Mouse (Mus musculus) CH12.LX (cell line): ENCODE data around the gene Eif3c. TPM values are rescaled to one million over a fixed set of nuclear protein-coding genes. Genes with fewer than 3 reads are reported as not detected.

Experiments used
- DNase-seq: peaks from one replicate; pipeline ENCODE4 v3.0.0-alpha.2; 2013; ENCODE audit errors: extremely low read depth
- H3K27ac ChIP-seq: 2 replicates; pipeline ENCODE4 v1.5.1; 2012; ENCODE audit warnings: low read depth, mild to moderate bottlenecking, control low read depth, moderate library complexity; ENCODE audit not compliant: insufficient read depth
- H3K27me3 ChIP-seq: replicated peaks from 2 replicates; pipeline ENCODE3; 2012; ENCODE audit warnings: inconsistent platforms
- H3K36me3 ChIP-seq, 2 experiments: replicated peaks in 1 of 2; 2 replicates each; pipeline versions ENCODE3 to v1.6.1; 2012; ENCODE audit warnings: inconsistent platforms in 1 of 2, low read length in 1 of 2, mild to moderate bottlenecking in 1 of 2, mixed read lengths in 1 of 2, moderate library complexity in 1 of 2; ENCODE audit not compliant: control insufficient read depth in 1 of 2, insufficient read depth in 1 of 2
- H3K4me1 ChIP-seq, 2 experiments: 2 replicates each; pipeline ENCODE4 v1.6.1; 2012; ENCODE audit warnings: inconsistent platforms in 1 of 2, moderate library complexity in 1 of 2; ENCODE audit not compliant: insufficient read depth in 2 of 2, control insufficient read depth in 1 of 2
- H3K4me2 ChIP-seq: 2 replicates; pipeline ENCODE4 v1.6.1; 2012; ENCODE audit warnings: low read depth, mild to moderate bottlenecking, control low read depth; ENCODE audit not compliant: poor library complexity, insufficient read depth, severe bottlenecking
- H3K4me3 ChIP-seq, 3 experiments: fragments of 150-350 bp in 1 of 3; sonication (generic) in 1 of 3; replicated peaks in 1 of 3; 2 replicates each; pipeline versions ENCODE3 to v1.5.1; 2011 to 2012; ENCODE audit warnings: low read depth in 2 of 3, low read length in 2 of 3, mild to moderate bottlenecking in 2 of 3, moderate library complexity in 2 of 3, control low read depth in 1 of 3, improper control_type of control experiment in 1 of 3, inconsistent platforms in 1 of 3, mixed read lengths in 1 of 3; ENCODE audit not compliant: poor library complexity in 1 of 3
- H3K79me2 ChIP-seq: replicated peaks from 2 replicates; pipeline ENCODE4 v1.6.1; 2012; ENCODE audit warnings: mild to moderate bottlenecking, moderate library complexity; ENCODE audit not compliant: control insufficient read depth, poor library complexity, insufficient read depth, severe bottlenecking; ENCODE audit errors: extremely low read depth
- H3K9ac ChIP-seq: 2 replicates; pipeline ENCODE4 v1.6.1; 2012; ENCODE audit warnings: low read depth, mild to moderate bottlenecking, control low read depth, moderate library complexity; ENCODE audit not compliant: insufficient read depth
- H3K9me3 ChIP-seq: replicated peaks from 2 replicates; pipeline ENCODE3; 2012; ENCODE audit warnings: low read length, inconsistent platforms, mixed read lengths
- CHD2 ChIP-seq: IDR thresholded peaks from 2 replicates; pipeline ENCODE4 v1.6.1; 2011; ENCODE audit warnings: low read length, improper control_type of control experiment
- E2F4 ChIP-seq: IDR thresholded peaks from 2 replicates; pipeline ENCODE4 v1.6.1; 2011; ENCODE audit warnings: low read depth, low read length, improper control_type of control experiment; ENCODE audit not compliant: insufficient replicate concordance
- ELF1 ChIP-seq: IDR thresholded peaks from 2 replicates; pipeline ENCODE4 v1.6.1; 2014; ENCODE audit warnings: low read depth, mild to moderate bottlenecking, inconsistent platforms, low read length, improper control_type of control experiment
- HCFC1 ChIP-seq: IDR thresholded peaks from 2 replicates; pipeline ENCODE4 v1.6.1; 2012; ENCODE audit warnings: low read depth, mild to moderate bottlenecking, inconsistent platforms, low read length, improper control_type of control experiment
- IRF4 ChIP-seq: IDR thresholded peaks from 2 replicates; pipeline ENCODE4 v1.6.1; 2014; ENCODE audit warnings: low read depth, mild to moderate bottlenecking, inconsistent platforms, low read length, improper control_type of control experiment
- KAT2A ChIP-seq: IDR thresholded peaks from 2 replicates; pipeline ENCODE4 v1.6.1; 2012; ENCODE audit warnings: low read length, improper control_type of control experiment, inconsistent platforms; ENCODE audit not compliant: insufficient replicate concordance
- MAFK ChIP-seq: IDR thresholded peaks from 2 replicates; pipeline ENCODE4 v1.6.1; 2011; ENCODE audit warnings: low read length, improper control_type of control experiment; ENCODE audit not compliant: insufficient replicate concordance
- MAX ChIP-seq: IDR thresholded peaks from 2 replicates; pipeline ENCODE4 v1.6.1; 2011; ENCODE audit warnings: low read length, improper control_type of control experiment
- MAZ ChIP-seq: IDR thresholded peaks from 2 replicates; pipeline ENCODE4 v1.6.1; 2012; ENCODE audit warnings: low read depth, mild to moderate bottlenecking, inconsistent platforms, low read length, improper control_type of control experiment, moderate library complexity
- MEF2A ChIP-seq: IDR thresholded peaks from 2 replicates; pipeline ENCODE4 v1.6.1; 2014; ENCODE audit warnings: low read depth, mild to moderate bottlenecking, inconsistent platforms, low read length, improper control_type of control experiment, borderline replicate concordance
- MXI1 ChIP-seq: IDR thresholded peaks from 2 replicates; pipeline ENCODE4 v1.6.1; 2011; ENCODE audit warnings: mild to moderate bottlenecking, low read depth, low read length, improper control_type of control experiment
- MYC ChIP-seq: IDR thresholded peaks from 2 replicates; pipeline ENCODE4 v1.6.1; 2011; ENCODE audit warnings: low read depth, mild to moderate bottlenecking, improper control_type of control experiment, low read length
- NELFE ChIP-seq: IDR thresholded peaks from 2 replicates; pipeline ENCODE4 v1.6.1; 2011; ENCODE audit warnings: low read depth, low read length, improper control_type of control experiment
- POLR2AphosphoS2 ChIP-seq: IDR thresholded peaks from 2 replicates; pipeline ENCODE4 v1.6.1; 2011; ENCODE audit warnings: low read depth, low read length, improper control_type of control experiment
- SIN3A ChIP-seq: IDR thresholded peaks from 2 replicates; pipeline ENCODE4 v1.6.1; 2012; ENCODE audit warnings: low read length, improper control_type of control experiment, inconsistent platforms
- TCF12 ChIP-seq: IDR thresholded peaks from 2 replicates; pipeline ENCODE4 v1.6.1; 2014; ENCODE audit warnings: low read depth, mild to moderate bottlenecking, inconsistent platforms, low read length, improper control_type of control experiment
- ZMIZ1 ChIP-seq: IDR thresholded peaks from 2 replicates; pipeline ENCODE4 v1.6.1; 2012; ENCODE audit warnings: low read depth, mild to moderate bottlenecking, inconsistent platforms, low read length, improper control_type of control experiment
- ZNF384 ChIP-seq: IDR thresholded peaks from 2 replicates; pipeline ENCODE4 v1.6.1; 2012; ENCODE audit warnings: low read depth, low read length, improper control_type of control experiment, inconsistent platforms
- dilution Hi-C: fragments of 300-500 bp; cut with MboI; formaldehyde crosslinking; loops from 2 replicates; pipeline ENCODE4 v1.14.3; 2020; ENCODE audit warnings: low sequenced_read_pairs; ENCODE audit not compliant: extremely low pct_unique_long_range_greater_than_20kb, extremely low pct_ligation_motif_present
- in situ Hi-C: fragments of 300-500 bp; cut with MboI; formaldehyde crosslinking; loops from 3 replicates; pipeline ENCODE4 v1.14.3; 2019; ENCODE audit warnings: low sequenced_read_pairs, low pct_ligation_motif_present, low pct_unique_long_range_greater_than_20kb, mixed read lengths
- polyA plus RNA-seq: library from polyadenylated mRNA; unstranded; fragments of >175 nt; gene quantifications from 2 replicates; pipeline ENCODE4 v1.2.1, GENCODE M21; 2012; ENCODE audit warnings: low read depth; ENCODE audit not compliant: insufficient read length
- total RNA-seq, 2 experiments: library from RNA; depleted of rRNA; stranded (reverse); fragments of 300-350 nt in 1 of 2; fragments of >200 nt in 1 of 2; gene quantifications; 2 replicates each; pipeline ENCODE4 v1.2.3; 2012 to 2014

Gene Eif3c
- total and polyA plus RNA-seq, 3 experiments: 202 to 348 (median 276) TPM

- Histone ChIP-seq H3K4me2 (no peak overlapping the region), H3K9me3 (no peaks in the 10 kb centered on the region), H3K9ac (peak overlapping the region; percentile 97), H3K79me2 (peaks cover 42% of the 10 kb centered on the region), H3K4me1 (peaks cover 8 to 48% of the 10 kb centered on the region in 2 experiments)
- dilution Hi-C loops: no loop called here
- DNase-seq: no peak
- no peak for TF ChIP-seq POLR2AphosphoS2
- TF ChIP-seq SIN3A: no peak
- no peak for TF ChIP-seq CHD2
- TF ChIP-seq MAZ: no peak
- TF ChIP-seq TCF12: no peak
- no peak for TF ChIP-seq MXI1
- no peak for TF ChIP-seq ELF1
- no peak for TF ChIP-seq E2F4
- no peak for TF ChIP-seq ZNF384
- no peak for TF ChIP-seq MAX
- TF ChIP-seq HCFC1: no peak
- TF ChIP-seq MEF2A: no peak
- TF ChIP-seq, all 38 proteins: peak for 0
- H3K27me3 ChIP-seq: no peaks in the 10 kb centered on the region
- peak overlapping the region; percentile 98 for H3K27ac ChIP-seq
- peaks cover 41 to 46% of the 10 kb centered on the region in 2 experiments for H3K36me3 ChIP-seq
- peak overlapping the region; percentile 74 to 100 (median 91) for H3K4me3 ChIP-seq
- in situ Hi-C loops: no loop called here
Measured at GRCm38 (mm10) chr7:126501684-126502022, 64.6 kb downstream of the Eif3c start.

GRCm38 (mm10) chr7:126499416-126499815 lies 66.8 kb downstream of the Eif3c start:
- Histone ChIP-seq H3K9me3 (no peaks in the 10 kb centered on the region), H3K27me3 (no peaks in the 10 kb centered on the region), H3K4me1 (peaks cover 8 to 56% of the 10 kb centered on the region in 2 experiments), H3K79me2 (peaks cover 45% of the 10 kb centered on the region), H3K4me2 (no peak overlapping the region), H3K27ac (no peak overlapping the region), H3K36me3 (peaks cover 61 to 68% of the 10 kb centered on the region in 2 experiments), H3K9ac (no peak overlapping the region), H3K4me3 (no peak overlapping the region)
- dilution Hi-C loops: no loop called here
- no peak for DNase-seq
- no peak for TF ChIP-seq SIN3A
- TF ChIP-seq ZNF384: no peak
- TF ChIP-seq MYC: no peak
- TF ChIP-seq IRF4: no peak
- no peak for TF ChIP-seq ZMIZ1
- TF ChIP-seq MAFK: no peak
- TF ChIP-seq NELFE: no peak
- TF ChIP-seq TCF12: no peak
- no peak for TF ChIP-seq POLR2AphosphoS2
- TF ChIP-seq KAT2A: no peak
- TF ChIP-seq ELF1: no peak
- TF ChIP-seq HCFC1: no peak
- in situ Hi-C loops: no loop called here
